Mouse (Mus musculus) natural killer cell, adult 2 months (primary cell): Measurements from ENCODE around the gene Rbfox3.

ENCODE experiments used
- DNase-seq, 2 experiments: peaks; one replicate each; pipeline ENCODE4 v3.0.0; 2022; ENCODE audit warnings: low spot score in 2 of 2

Rbfox3 gene

DNA sequence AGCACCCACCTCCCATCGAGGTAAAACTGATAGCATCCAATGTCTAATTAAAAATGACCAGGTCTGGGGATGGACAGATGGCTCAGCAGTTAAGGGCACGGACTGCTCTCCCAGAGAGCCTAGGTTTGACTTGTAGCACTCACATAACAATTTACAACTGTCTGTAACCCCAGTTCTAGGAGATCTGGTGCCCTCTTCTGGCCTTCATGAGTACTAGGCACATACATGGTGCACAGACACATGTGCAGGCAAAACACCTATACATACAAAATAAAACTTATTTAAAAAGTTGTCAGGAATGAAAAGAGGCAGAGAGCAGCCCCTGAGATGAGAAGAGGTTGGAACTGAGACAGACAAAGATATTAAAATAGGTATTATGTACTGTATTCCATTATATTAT, 305.8 kb downstream of the Rbfox3 start:
- no peak for DNase-seq

DNA sequence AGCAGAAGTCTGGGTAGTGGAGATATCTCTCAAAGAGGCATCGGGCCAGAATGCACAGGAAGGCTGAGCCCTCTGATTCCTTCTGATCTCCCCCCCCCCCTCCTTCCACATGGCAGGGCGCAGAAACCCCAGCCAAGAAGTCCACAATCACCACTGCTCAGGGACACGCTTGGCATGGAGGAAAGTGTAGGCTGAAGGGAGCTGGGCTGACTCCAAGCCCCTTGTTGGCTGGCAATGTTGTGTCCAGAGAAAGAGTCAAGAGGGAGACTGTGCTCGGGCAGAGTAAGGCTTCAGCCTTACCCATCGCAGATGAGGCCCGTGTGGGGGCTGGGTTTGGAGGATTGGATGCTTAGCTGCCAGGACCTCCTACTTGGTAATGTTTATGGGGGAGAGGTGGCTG, 307.2 kb downstream of the Rbfox3 start:
- no peak for DNase-seq

DNA sequence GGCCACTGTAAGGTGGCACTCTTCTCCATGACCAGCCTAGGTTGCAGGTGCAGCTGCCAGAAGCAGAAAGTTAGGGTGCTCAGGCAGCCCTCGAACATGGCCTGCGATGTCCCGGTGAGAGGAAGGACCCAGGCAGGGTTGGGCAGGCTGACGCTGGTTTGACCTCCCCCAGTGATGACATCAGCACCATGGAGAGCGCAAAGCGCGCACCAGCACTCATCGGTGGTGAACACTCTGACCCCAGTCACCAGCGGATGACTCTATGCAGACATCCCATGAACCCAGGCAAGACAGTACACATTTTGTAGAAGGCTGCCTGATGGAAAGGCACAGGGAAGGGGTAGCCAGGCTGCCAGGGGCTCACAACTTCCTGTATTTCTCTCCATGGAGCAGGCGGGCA, 308.3 kb downstream of the Rbfox3 start:
- no peak for DNase-seq

DNA sequence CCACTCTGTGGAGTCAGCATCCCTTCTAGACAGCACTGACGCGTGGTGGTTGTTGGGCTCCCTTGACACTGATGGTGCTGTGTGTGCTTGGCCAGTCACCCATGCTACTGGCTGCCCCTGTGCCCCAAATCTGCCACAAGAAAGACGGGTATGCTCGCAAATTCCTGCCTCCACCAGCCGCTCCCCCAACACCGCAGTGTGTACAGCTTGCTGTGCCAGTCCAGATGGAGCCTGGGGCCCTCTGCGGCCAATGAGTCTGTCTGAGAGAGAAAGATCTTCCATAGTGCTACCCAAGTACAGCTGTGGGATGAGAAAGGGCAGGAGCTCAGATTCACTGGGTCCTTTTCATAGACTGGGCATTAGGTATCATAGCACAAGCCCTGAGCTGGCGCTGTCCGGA, 309.9 kb downstream of the Rbfox3 start:
- no peak for DNase-seq

DNA sequence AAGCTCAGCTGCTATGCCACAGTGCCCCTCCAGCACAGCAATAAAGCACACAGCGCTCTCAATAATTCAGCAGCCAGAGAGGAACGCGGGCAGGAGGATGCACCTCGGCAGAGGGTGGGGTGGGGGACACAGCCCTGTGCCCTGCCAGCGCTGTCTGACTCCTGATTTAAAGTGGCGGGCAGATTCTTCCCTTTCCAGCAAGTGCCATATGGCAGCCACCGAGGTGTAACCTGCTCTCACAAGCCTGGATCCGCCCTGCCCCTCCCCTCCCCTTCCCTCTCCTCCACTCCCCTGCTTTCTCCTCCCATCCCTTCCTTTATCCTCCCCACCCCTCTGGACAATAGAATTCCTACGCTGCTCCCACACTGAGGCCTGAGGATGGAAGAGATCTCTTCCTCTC, 311.2 kb downstream of the Rbfox3 start:
- DNase-seq = no peak

DNA sequence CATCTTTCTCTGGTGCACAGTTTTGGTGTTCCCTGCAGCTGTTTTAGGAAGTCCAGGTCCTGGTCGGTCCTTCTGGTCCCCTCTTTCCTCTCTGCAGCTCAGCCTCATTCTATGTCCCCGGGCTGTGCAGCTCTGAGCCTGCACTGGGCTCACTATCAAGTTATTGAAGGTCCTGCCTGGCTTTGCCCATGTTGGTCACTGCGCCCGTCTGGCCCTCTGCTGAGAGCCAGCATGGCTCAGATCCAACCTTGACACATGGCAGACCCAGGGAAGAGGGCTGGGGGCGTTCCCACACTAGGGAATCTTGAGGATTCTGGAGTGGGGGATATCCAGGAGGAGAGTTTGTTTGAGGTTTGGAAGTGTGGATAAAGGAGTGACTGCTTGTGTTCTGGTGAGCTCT, 312.7 kb downstream of the Rbfox3 start:
- DNase-seq = no peak

DNA sequence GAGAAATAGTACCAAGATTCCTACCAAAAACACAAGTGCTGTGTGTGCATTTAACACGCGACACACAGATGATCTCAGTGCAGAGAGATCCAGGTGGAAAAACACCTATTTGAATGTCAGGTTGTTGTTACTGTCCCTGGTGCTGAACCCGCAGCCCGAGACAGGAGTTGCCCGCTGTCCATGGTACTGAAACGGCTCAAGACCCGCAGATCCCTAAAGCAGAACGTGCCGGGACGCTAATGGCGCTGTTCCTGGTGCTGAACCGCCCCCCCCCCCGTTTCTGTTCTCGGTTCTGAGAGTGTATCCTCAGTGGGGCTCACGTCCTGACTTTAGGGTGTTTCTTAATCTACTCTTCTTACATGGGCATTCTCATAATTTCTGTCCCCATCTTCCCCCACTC, 326.6 kb downstream of the Rbfox3 start:
- DNase-seq = peak; percentile 7 to 34

DNA sequence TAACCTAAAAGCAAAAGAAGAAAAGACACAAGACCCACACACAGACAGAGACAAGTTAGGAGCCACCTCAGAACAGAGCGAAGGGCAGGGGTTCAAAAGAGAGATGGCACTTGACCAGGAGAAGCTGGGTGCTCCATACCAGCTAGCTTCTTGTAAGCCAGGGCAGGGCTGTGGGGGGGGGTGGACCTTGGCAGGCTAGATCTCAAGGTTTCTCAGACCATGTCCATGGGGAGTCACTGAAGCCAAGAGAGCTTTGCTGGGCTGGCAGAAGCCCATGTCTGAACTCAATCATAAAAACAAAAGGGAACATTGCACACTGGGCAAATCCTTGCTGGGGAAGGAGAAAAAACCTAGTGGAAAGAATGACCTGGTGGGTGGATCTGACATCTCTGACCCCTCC, 327.4 kb downstream of the Rbfox3 start:
- DNase-seq = no peak

DNA sequence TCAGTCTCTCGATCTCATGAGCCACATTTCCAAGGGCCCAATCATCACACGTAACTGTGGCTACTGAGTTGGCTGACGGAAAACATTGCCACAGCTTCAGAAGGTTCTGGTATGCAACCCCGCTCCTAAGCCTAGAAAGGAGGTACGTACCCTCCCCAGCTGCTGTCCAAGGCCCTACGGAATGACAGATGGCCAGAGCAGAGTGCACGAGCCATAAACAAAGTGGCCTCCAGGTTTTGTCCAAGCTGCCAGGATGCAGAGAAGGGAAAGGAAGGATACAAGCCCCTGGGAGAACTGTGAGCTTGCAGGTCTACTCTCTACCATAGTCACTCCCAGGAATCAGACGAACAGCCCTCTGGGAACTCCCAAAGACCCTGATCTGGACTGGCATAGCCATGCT, 327.8 kb downstream of the Rbfox3 start:
- DNase-seq = no peak

DNA sequence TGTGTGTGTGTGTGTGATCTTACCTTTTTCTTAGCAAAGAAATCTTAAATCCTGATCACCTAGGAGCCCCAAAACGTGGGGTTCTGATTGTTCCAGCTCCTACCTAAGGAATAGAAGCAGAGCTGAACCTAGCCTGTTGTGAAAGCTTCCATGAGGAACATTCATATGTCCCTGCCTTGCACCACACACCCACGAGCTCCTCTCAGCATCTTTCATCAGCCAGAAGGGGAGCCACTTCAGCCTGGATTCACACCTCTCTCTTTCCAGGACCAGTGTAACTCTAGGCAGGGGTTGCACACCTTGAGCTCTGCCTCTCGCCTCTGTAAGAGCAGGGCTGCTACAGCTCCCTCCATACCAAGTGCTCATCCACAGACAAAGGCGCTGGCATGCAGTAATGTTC, 330.4 kb downstream of the Rbfox3 start:
- no peak for DNase-seq

DNA sequence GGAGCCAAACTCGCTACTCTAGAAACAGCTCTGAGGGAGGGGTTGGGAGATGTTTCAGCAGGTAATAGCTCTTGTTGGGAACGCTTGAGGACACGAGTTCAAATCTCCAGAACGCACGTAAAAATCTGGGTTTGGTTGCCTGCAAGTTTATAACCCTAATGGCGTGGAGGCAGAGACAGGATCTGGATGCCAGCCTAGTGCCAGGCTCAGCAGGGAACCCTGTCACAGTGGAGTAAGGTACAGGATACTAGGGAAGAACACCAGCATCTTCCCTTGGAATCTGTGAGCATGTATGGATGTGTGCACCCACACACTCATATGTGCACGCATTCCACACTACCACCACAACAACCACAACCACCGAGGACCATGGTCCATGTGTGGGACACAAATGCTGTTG, 331.8 kb downstream of the Rbfox3 start:
- no peak for DNase-seq

DNA sequence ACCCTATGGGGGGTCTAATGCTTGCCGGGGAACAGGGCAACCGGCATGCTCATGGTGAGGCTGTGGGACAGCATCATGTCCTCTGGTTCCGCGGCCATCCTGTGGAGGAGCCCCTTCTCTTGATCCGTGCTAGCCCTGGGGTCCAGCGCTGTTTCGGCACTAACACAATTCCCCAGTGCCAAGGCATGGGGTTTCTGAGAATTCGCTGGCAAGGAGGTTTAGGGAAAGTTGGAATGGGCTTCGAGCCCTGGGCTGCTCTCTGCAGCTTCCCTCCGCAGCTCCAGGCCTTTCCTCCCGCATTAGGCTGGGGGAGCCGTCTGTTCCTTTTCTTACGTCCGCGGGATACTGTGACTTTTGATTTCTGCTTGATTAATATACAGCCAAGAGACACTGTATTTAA, 334.1 kb downstream of the Rbfox3 start:
- no peak for DNase-seq

DNA sequence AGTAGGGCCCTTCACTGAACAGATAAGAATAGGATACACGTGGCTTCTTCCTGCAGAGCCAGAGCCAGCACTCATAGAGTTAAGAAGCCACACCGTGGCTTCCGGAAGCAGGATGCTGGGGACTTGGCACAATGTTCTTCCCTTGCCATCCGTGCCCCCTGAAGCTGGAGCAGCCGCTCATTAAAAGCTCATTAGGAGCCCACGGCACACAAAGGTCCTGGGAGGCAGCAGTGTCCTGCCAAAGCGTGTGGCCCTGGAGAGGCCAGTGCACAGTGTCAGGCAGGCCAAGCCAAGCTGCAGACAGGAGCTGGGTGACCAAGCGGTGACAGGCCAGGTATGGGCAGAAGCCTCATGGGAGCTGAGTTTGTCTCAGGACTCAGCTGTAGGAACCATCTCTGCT, 334.8 kb downstream of the Rbfox3 start:
- DNase-seq = no peak

DNA sequence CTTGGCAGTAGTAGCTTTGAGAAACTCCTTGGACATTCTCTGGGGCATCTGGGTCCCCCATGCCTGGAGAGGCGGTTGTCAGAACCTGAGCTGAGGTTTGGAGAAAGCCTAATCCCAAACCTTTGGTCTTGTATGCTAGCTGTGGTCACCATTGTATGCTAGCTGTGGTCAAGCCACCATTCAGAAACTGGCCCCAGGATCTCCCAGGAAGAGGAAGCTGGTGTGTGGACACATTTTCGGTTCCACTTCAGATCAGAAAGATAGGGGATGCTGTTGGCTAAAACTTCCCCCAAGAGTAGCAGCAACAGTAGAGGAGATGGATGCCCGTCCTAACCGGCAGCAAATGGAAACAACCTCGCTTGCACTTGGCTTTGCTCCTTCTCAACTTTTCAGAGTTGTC, 337.0 kb downstream of the Rbfox3 start:
- no peak for DNase-seq

DNA sequence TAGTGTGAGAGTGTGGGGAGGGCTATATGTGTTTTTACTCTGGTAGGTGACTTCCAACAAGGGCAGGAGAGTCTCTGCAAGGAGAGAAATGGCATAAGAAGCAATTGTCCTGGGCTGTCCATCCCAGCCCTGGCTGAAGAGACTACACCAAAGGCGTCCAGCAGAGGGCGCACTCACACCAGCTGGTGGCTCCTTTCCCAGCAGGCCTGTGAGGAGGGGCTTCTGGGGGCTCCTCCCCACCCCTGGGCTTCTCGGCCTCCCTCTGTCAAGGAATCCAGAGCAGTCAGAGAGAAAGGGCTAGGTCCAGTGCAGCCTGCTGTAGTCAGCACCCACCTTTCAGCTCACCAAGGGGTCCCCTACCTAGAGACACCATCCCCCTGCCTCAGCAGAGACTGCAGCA, 337.8 kb downstream of the Rbfox3 start:
- DNase-seq = peak; percentile 6 to 20

DNA sequence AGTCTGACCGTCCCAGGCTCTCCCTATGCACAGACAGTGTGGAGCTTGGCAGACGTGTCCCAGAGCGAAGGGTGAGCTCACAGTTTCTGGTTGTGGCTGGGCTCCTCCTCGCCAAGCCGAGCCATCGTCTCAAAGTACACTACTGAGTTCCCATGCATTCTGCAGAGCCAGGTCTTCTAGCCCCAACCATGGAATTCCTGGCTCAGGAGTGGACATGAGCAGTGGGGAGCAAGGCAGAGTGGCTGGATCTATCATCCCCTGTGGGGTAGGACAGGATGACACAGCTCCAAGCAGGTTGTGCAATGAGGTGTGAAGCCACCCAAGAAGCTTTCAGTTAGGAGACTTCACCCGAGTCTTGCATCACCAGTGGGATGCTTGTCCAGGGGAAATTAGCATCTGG, 338.4 kb downstream of the Rbfox3 start:
- no peak for DNase-seq

DNA sequence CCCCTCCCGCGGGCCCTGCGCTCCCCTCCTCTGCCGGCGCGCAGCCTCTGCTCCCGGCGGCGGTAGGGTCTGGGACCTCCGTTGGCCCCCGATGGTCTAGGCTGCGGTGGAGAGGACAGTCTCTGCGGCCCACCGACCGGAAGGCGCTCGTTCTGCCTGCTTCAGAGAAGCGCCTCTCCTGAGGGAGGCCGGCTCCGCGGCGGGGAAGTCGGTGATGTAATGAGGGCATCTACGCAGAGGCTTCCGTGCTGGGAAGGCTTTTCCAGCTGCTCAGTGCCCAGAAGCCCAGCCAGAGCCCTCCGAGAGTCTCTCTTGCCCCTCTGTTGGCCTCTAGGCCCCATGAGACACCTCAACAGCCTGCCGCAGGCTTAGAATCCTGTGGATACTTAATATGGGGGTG, 341.2 kb downstream of the Rbfox3 start:
- no peak for DNase-seq

DNA sequence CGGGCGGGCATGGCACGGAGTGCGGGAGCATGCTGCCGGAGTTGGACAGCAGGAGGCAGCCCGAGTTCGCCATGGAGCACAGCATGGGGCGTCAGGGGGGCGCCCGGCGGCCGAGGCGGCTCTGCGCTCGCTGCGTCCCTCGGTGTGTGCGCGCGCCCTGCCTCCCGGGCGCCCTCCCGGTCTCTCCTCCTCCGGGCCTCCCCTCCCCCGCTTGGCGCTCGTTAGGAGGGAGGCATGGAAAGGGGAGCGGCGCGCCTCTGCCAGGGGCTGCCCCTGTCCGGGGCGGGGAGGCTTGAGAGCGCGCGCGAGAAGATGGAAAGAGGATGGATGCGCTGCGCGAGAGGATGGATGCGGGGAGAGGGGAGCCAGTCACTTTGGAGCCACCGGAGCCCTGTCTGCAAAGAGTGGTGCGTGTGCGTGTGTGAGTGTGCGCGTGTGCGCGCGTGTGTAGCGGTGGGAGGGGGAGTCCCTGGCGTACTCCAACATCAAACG, 341.8 kb downstream of the Rbfox3 start:
- DNase-seq = no peak

DNA sequence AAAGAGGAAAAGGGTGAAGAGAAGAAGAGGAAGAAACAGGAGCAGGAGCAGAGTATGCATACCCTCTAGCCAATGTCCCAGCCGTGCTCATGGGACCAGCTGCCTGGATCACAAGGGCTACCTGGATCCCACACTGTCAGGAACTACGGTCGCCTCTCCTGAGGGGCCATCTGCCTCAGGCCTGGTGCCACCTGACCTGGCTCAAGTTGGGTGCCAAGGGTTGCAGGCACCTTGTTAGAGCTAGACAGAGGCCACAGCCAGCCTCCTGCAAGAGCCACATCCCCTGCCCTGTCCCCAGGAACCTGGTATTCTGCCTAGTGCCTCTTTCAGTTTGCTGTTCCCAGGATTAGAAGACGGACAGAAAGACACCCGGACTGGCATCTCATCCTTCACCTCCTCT, 347.5 kb downstream of the Rbfox3 start:
- no peak for DNase-seq

DNA sequence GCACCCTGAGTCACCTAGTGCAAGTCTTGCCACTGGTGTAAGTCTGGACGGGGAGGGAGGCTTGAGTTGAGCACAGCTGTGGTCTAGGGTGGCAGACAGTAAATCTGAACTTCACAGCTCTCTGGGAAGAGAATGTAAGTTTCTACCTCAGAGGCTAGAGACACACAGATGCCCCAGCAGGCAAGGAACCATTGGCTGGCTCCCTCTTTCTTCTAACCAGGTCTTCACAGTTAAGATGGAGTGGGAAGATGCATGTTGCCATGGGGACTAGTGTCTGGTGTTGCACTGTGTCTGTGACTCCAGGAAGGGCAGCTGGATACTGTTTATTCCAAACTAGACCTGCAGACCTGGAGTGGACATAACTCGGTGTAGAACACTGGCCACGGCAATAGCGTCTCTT, 348.6 kb downstream of the Rbfox3 start:
- no peak for DNase-seq

DNA sequence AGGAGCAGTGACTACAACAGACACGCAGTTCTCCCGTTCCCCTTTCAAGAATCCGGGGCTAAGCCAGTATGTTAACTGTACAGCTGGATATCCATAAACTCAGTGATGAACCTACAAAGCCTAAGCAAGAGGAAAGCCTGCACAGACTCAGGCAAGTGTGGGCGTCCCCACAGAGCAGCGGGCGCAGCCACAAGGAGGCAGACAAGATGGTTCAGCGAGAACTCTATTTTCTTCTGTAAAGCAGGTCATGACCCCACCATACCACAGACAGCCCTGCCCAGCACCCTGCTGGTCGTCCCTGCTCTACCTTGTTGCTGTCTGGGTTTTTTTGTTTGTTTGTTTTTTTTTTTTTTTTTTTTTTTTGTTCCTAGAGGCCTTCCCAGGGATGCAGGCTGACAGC, 353.2 kb downstream of the Rbfox3 start:
- no peak for DNase-seq

DNA sequence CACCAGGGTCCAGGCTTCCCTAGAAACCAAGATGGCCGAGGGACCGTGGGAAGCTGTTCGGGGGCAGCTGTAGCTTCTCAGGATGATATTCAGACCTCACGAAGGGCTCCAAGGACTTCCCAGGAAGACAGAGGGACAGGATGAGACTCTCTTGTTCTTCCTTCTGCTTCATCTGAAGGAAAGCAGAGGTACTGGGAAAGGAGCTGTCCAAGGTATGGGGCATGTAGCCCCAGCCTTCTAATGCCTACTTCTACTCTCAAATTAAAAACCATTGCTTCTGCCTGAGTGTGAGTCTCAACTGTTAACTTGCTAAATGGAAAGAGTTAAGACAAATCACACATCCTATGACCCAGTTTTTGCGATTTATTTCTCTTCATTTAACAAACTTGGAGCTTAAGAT, 355.8 kb downstream of the Rbfox3 start:
- no peak for DNase-seq

DNA sequence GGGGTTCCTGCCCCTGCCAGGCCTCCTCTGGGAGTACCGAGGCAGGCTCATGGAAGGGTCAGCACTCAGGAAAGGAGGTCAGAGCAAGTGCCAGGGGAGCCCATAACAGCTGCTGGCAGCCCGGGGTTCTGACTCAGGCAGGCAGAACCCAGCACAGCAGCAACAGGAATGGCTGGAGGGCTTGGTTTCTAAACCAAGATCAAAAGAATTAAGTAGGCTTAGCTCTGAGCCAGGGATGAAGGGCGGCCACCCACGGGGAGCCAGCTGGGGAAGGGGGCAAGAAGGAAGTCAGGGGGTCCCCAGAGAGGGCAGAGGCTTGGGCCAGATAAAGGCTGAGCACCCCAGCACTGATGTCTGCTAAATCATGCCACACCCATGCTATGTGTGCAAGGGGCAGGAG, 356.9 kb downstream of the Rbfox3 start:
- no peak for DNase-seq

DNA sequence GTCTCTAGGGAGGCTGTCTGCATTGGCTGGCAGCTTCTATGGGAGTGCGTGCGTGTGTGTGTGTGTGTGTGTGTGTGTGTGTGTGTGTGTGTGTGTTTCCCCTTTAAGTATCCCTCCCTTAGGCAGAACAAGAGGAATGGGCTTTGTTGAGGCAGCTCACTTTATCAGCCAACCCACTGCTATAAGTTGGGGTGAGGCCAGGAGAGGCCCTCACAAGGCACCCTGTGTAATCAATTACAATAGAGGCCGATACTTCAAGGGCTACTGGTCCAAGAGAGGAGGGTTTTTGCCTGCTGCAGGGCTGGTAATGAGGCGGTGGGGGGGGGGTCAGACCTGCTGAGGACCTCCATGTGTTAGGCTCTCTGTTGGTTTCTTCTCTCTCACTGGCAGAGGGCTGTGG, 357.5 kb downstream of the Rbfox3 start:
- no peak for DNase-seq

DNA sequence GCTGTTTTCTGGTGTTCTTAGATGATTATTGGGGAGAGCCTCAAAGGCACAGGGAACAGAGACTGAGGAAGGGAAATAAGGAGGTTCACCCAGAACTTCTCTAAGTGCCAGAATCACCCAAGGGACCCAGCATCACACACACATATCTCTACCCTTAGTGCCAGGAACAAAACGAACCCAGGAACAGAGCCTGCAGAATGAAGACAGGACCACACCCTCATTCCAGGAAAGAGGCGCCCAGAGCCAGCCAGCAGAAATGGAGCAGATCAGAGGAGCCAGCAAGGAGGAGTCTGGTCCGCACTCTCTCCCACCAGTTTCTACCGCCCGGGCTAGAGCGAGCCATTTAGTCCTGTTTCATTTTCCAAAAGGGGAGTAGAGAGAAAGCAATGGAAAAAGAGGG, 358.4 kb downstream of the Rbfox3 start:
- no peak for DNase-seq
